Mouse (Mus musculus): ENCODE results near the gene Ccdc141. TPM values are rescaled to one million over a fixed set of nuclear protein-coding genes. Genes with fewer than 3 reads are reported as not detected.

Gene Ccdc141
- polyA plus RNA-seq, 1 experiment from 2014 or later = 3.7 TPM

DNA sequence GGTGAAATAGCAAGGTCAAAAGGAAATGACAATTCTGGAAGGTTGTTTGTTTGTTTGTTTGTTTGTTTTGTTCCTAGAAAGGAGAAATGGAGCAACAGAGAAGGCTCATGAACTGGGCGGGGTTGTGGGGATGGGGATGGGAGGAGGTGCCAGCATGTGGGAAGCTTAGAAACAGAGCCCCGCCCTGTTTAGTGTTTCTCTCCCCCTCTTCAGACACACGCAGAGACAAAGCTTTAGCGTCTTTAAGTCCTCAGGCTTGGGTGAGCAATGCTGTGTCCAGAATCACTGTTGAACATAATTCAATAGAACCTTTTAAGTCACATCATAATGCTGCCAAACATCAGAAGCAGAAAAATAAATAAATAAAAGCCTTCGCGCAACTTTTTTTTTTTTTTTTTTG lies 96.1 kb downstream of the Ccdc141 start:
- Histone ChIP-seq H3K9me3 (ENCODE audit: control insufficient read depth, low read length) (no peaks in the 10 kb centered on the region), H3K27ac (ENCODE audit: low read length) (no peak overlapping the region), H3K4me3 (ENCODE audit: low read length) (no peak overlapping the region), H3K4me1 (ENCODE audit: control insufficient read depth, insufficient read depth, low read length) (no peaks in the 10 kb centered on the region), H3K9ac (ENCODE audit: low read depth, low read length) (no peak overlapping the region), H3K27me3 (replicated peaks; ENCODE audit: control insufficient read depth, insufficient read depth, low read length) (no peaks in the 10 kb centered on the region), H3K36me3 (ENCODE audit: control insufficient read depth, insufficient read depth, low read length) (no peaks in the 10 kb centered on the region), H3K4me2 (ENCODE audit: low read depth, low read length) (no peak overlapping the region)
- no peak for ATAC-seq
- 57% methylated on average over 6 of the region's 6 CpGs for whole genome bisulfite sequencing

GRCm38 (mm10) chr2:77073930-77074329 lies 96.5 kb downstream of the Ccdc141 start:
- Histone ChIP-seq H3K27me3 (replicated peaks; ENCODE audit: control insufficient read depth, insufficient read depth, low read length) (no peaks in the 10 kb centered on the region), H3K9me3 (ENCODE audit: control insufficient read depth, low read length) (no peaks in the 10 kb centered on the region), H3K27ac (ENCODE audit: low read length) (no peak overlapping the region), H3K36me3 (ENCODE audit: control insufficient read depth, insufficient read depth, low read length) (no peaks in the 10 kb centered on the region), H3K4me1 (ENCODE audit: control insufficient read depth, insufficient read depth, low read length) (no peaks in the 10 kb centered on the region), H3K9ac (ENCODE audit: low read depth, low read length) (no peak overlapping the region), H3K4me2 (ENCODE audit: low read depth, low read length) (no peak overlapping the region), H3K4me3 (ENCODE audit: low read length) (no peak overlapping the region)
- WGBS = 75% methylated on average over 5 of the region's 5 CpGs
- ATAC-seq = no peak

DNA sequence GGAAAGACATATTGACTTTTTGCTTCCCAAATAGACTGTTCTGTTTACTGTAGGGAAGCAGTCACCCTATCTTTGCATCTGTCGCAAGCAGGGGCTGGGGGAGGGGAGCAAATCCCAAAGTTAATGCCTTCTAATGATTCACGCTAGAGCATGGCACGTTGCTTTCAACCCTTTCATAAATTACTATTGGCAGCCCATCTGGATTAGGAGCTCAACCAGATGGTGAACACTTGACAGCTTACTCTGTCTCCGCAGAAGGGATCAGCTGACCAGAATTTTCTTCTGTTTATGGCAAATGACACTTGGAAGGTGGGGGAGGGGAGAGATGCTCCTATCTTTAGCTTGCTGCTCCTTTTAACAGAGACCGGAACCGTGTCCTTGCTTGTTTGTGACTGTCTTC lies 105.1 kb downstream of the Ccdc141 start:
- no peaks in the 10 kb centered on the region for H3K4me1 ChIP-seq (ENCODE audit: control insufficient read depth, insufficient read depth, low read length)
- no peak for ATAC-seq
- H3K9me3 ChIP-seq (ENCODE audit: control insufficient read depth, low read length) = no peaks in the 10 kb centered on the region
- no peak overlapping the region for H3K9ac ChIP-seq (ENCODE audit: low read depth, low read length)
- no peak overlapping the region for H3K4me2 ChIP-seq (ENCODE audit: low read depth, low read length)
- H3K27ac ChIP-seq (ENCODE audit: low read length) = no peak overlapping the region
- 35% methylated on average over 6 of the region's 6 CpGs for WGBS
- no peaks in the 10 kb centered on the region for H3K27me3 ChIP-seq (replicated peaks; ENCODE audit: control insufficient read depth, insufficient read depth, low read length)
- no peaks in the 10 kb centered on the region for H3K36me3 ChIP-seq (ENCODE audit: control insufficient read depth, insufficient read depth, low read length)
- no peak overlapping the region for H3K4me3 ChIP-seq (ENCODE audit: low read length)

GRCm38 (mm10) chr2:77061871-77062270 lies 108.6 kb downstream of the Ccdc141 start:
- no peak for ATAC-seq
- H3K27ac ChIP-seq (ENCODE audit: low read length) = no peak overlapping the region
- H3K9ac ChIP-seq (ENCODE audit: low read depth, low read length) = no peak overlapping the region
- no peaks in the 10 kb centered on the region for H3K27me3 ChIP-seq (replicated peaks; ENCODE audit: control insufficient read depth, insufficient read depth, low read length)
- no peaks in the 10 kb centered on the region for H3K9me3 ChIP-seq (ENCODE audit: control insufficient read depth, low read length)
- H3K4me2 ChIP-seq (ENCODE audit: low read depth, low read length) = no peak overlapping the region
- H3K4me3 ChIP-seq (ENCODE audit: low read length) = no peak overlapping the region
- WGBS = 33% methylated on average over 3 of the region's 3 CpGs
- H3K36me3 ChIP-seq (ENCODE audit: control insufficient read depth, insufficient read depth, low read length) = no peaks in the 10 kb centered on the region
- H3K4me1 ChIP-seq (ENCODE audit: control insufficient read depth, insufficient read depth, low read length) = no peaks in the 10 kb centered on the region

GRCm38 (mm10) chr2:77059596-77059995 lies 110.8 kb downstream of the Ccdc141 start:
- Histone ChIP-seq H3K9me3 (ENCODE audit: control insufficient read depth, low read length) (no peaks in the 10 kb centered on the region), H3K36me3 (ENCODE audit: control insufficient read depth, insufficient read depth, low read length) (no peaks in the 10 kb centered on the region), H3K4me2 (ENCODE audit: low read depth, low read length) (no peak overlapping the region), H3K27me3 (replicated peaks; ENCODE audit: control insufficient read depth, insufficient read depth, low read length) (no peaks in the 10 kb centered on the region), H3K9ac (ENCODE audit: low read depth, low read length) (no peak overlapping the region), H3K4me1 (ENCODE audit: control insufficient read depth, insufficient read depth, low read length) (no peaks in the 10 kb centered on the region), H3K27ac (ENCODE audit: low read length) (no peak overlapping the region), H3K4me3 (ENCODE audit: low read length) (no peak overlapping the region)
- 67% methylated on average over 8 of the region's 8 CpGs for WGBS
- no peak for ATAC-seq

- ATAC-seq = no peak
- no peaks in the 10 kb centered on the region for H3K36me3 ChIP-seq (ENCODE audit: control insufficient read depth, insufficient read depth, low read length)
- WGBS = 43% methylated on average over 11 of the region's 11 CpGs
Measured at GRCm38 (mm10) chr2:77056367-77056766, 114.1 kb downstream of the Ccdc141 start.

GRCm38 (mm10) chr2:77042912-77043311 lies 127.5 kb downstream of the Ccdc141 start:
- no peak for ATAC-seq
- whole genome bisulfite sequencing = 82% methylated on average over 3 of the region's 3 CpGs
- Histone ChIP-seq H3K4me1 (ENCODE audit: control insufficient read depth, insufficient read depth, low read length) (no peaks in the 10 kb centered on the region), H3K9ac (ENCODE audit: low read depth, low read length) (no peak overlapping the region), H3K27ac (ENCODE audit: low read length) (no peak overlapping the region), H3K4me3 (ENCODE audit: low read length) (no peak overlapping the region), H3K27me3 (replicated peaks; ENCODE audit: control insufficient read depth, insufficient read depth, low read length) (no peaks in the 10 kb centered on the region), H3K9me3 (ENCODE audit: control insufficient read depth, low read length) (no peaks in the 10 kb centered on the region), H3K36me3 (ENCODE audit: control insufficient read depth, insufficient read depth, low read length) (no peaks in the 10 kb centered on the region), H3K4me2 (ENCODE audit: low read depth, low read length) (no peak overlapping the region)

More at GRCm38 (mm10) chr2:77056367-77056766, 114.1 kb downstream of the Ccdc141 start:
- Histone ChIP-seq H3K9me3 (ENCODE audit: control insufficient read depth, low read length) (no peaks in the 10 kb centered on the region), H3K4me3 (ENCODE audit: low read length) (no peak overlapping the region), H3K9ac (ENCODE audit: low read depth, low read length) (no peak overlapping the region), H3K27me3 (replicated peaks; ENCODE audit: control insufficient read depth, insufficient read depth, low read length) (no peaks in the 10 kb centered on the region), H3K4me1 (ENCODE audit: control insufficient read depth, insufficient read depth, low read length) (no peaks in the 10 kb centered on the region), H3K4me2 (ENCODE audit: low read depth, low read length) (no peak overlapping the region), H3K27ac (ENCODE audit: low read length) (no peak overlapping the region)

DNA sequence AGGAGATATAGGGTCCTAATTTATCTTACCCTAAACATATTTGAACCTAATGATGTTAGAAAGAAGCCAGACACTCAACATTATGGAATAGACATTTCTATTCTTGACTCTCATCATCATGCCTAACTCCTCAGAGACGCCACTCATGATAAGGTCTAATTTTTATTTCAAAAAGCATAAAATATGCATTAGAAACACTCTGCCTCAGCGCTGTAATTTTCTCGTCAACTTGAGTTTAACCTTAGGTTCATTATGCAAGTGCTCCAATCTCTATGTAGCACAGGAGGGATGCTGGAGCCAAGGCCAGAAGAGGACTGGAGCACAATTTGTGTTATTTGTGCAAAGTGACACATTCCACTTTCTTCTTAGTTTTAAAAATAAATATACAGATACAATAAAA lies 130.8 kb downstream of the Ccdc141 start:
- WGBS = 87% methylated on average over 3 of the region's 3 CpGs

DNA sequence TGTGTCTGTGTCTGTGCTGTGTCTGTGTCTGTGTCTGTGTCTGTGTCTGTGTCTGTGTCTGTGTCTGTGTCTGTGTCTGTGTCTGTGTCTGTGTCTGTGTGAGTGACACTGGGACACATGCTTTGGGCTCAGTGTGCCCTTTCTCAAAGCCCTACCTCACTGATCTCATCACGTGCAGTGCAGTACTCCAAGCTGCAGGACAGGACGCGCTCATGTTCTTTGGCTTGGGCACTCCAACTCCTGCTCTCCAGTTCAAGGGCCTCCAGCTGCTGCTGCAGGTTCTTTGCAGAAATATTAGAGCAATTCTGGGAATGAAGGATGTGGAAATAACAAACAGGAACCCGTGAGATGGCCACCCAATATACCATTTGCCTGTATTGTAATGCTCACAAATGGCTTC lies 131.2 kb downstream of the Ccdc141 start:
- Histone ChIP-seq H3K9me3 (ENCODE audit: control insufficient read depth, low read length) (no peaks in the 10 kb centered on the region), H3K27me3 (replicated peaks; ENCODE audit: control insufficient read depth, insufficient read depth, low read length) (no peaks in the 10 kb centered on the region), H3K4me3 (ENCODE audit: low read length) (no peak overlapping the region), H3K36me3 (ENCODE audit: control insufficient read depth, insufficient read depth, low read length) (no peaks in the 10 kb centered on the region), H3K9ac (ENCODE audit: low read depth, low read length) (no peak overlapping the region), H3K4me1 (ENCODE audit: control insufficient read depth, insufficient read depth, low read length) (no peaks in the 10 kb centered on the region), H3K4me2 (ENCODE audit: low read depth, low read length) (no peak overlapping the region), H3K27ac (ENCODE audit: low read length) (no peak overlapping the region)
- ATAC-seq = no peak
- 74% methylated on average over 4 of the region's 4 CpGs for WGBS

More for the DNA sequence above, 130.8 kb downstream of the Ccdc141 start:
- Histone ChIP-seq H3K4me3 (ENCODE audit: low read length) (no peak overlapping the region), H3K9ac (ENCODE audit: low read depth, low read length) (no peak overlapping the region), H3K9me3 (ENCODE audit: control insufficient read depth, low read length) (no peaks in the 10 kb centered on the region), H3K36me3 (ENCODE audit: control insufficient read depth, insufficient read depth, low read length) (no peaks in the 10 kb centered on the region), H3K4me1 (ENCODE audit: control insufficient read depth, insufficient read depth, low read length) (no peaks in the 10 kb centered on the region), H3K27ac (ENCODE audit: low read length) (no peak overlapping the region), H3K27me3 (replicated peaks; ENCODE audit: control insufficient read depth, insufficient read depth, low read length) (no peaks in the 10 kb centered on the region), H3K4me2 (ENCODE audit: low read depth, low read length) (no peak overlapping the region)
- ATAC-seq = no peak

DNA sequence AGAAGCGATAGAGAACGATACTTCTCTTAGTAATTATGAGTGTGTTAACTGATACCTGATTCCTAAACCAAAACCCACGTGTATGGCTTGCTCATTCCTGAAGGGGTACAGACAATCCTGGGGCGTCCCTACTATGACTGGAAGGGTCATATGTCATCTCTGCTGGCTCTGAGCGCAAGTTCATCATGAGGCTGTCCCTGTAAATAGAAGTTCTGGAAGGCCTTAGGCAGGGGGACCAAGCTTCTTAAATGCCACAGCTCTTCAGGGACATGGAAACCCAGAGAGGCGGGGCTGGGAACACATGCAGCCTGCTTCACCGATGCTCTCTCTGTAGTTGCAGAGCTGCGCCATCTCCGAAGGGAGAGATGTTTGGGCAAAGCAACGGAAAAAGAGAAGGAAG lies 133.2 kb downstream of the Ccdc141 start:
- H3K9me3 ChIP-seq (ENCODE audit: control insufficient read depth, low read length) = no peaks in the 10 kb centered on the region
- no peak overlapping the region for H3K4me3 ChIP-seq (ENCODE audit: low read length)
- no peaks in the 10 kb centered on the region for H3K36me3 ChIP-seq (ENCODE audit: control insufficient read depth, insufficient read depth, low read length)
- no peak overlapping the region for H3K9ac ChIP-seq (ENCODE audit: low read depth, low read length)
- WGBS = 90% methylated on average over 10 of the region's 10 CpGs
- H3K27ac ChIP-seq (ENCODE audit: low read length) = no peak overlapping the region
- no peak overlapping the region for H3K4me2 ChIP-seq (ENCODE audit: low read depth, low read length)
- H3K27me3 ChIP-seq (replicated peaks; ENCODE audit: control insufficient read depth, insufficient read depth, low read length) = no peaks in the 10 kb centered on the region
- ATAC-seq = no peak
- no peaks in the 10 kb centered on the region for H3K4me1 ChIP-seq (ENCODE audit: control insufficient read depth, insufficient read depth, low read length)

All from intestine, embryonic 16.5 days (tissue).